In the genomic region with DNA sequence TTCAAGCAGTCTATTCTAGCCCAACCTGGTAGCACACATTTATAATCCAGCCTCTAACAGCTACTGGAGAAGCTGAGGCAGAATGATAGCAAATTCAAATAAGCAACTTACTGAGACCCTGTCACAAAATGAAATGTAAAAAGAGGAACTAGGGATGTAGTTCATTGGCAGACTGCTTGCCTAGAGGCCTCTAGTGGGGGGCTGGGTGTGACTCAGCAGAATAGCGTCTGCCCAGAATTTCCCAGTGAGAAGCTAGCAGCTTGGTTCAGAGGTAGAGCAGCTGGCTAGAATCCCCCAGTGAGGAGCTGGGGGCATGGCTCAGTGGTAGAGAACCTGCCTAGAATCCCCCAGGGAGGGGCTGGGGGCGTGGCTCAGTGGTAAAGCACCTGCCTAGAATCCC, we compare ENCODE assay signal across 13 mouse cellular contexts.
DNase-seq lines count a peak whose midpoint lies in the region; ATAC-seq and TF ChIP-seq lines count a peak whose summit lies in the region.
"Had no signal": no experiment of that assay in that cellular context is flagged by ENCODE, and none has a peak within 500 bp of the region (broad histone marks: within the 10 kb centered on the region; RNA-seq: fewer than 3 reads in every experiment).

No protein-coding gene starts in this region.

- WGBS in midbrain, embryonic 11.5 days, result 86% methylated on average over 2 of the region's 2 CpGs
- 84% methylated on average over 2 of the region's 2 CpGs for WGBS in midbrain, postnatal 0 days
- 47% methylated on average over 2 of the region's 2 CpGs for WGBS in liver, postnatal 0 days (ENCODE audit: insufficient replicate concordance)

- H3K27ac ChIP-seq in midbrain, embryonic 11.5 days (ENCODE audit: low read depth, low read length), result no peak overlapping the region
- H3K27ac ChIP-seq in midbrain, postnatal 0 days (ENCODE audit: low read depth, low read length), result no peak overlapping the region
- H3K27ac ChIP-seq in liver, postnatal 0 days (ENCODE audit: low read depth), result no peak overlapping the region
- H3K27ac ChIP-seq: embryonic facial prominence, embryonic 12.5 days; hindbrain, postnatal 0 days; neural tube, embryonic 13.5 days had no signal

- no peaks in the 10 kb centered on the region for H3K36me3 ChIP-seq in midbrain, embryonic 11.5 days (ENCODE audit: control insufficient read depth, insufficient read depth, low read length)
- H3K36me3 ChIP-seq in midbrain, postnatal 0 days (ENCODE audit: insufficient read depth, low read length), result no peaks in the 10 kb centered on the region
- H3K36me3 ChIP-seq in liver, postnatal 0 days (replicated peaks; ENCODE audit: insufficient read depth, low read length), result no peaks in the 10 kb centered on the region
- H3K36me3 ChIP-seq: embryonic facial prominence, embryonic 12.5 days; neural tube, embryonic 13.5 days had no signal

- TF ChIP-seq EP300 in liver, postnatal 0 days (IDR thresholded peaks at IDR 0.05; ENCODE audit: low read depth), result no peak

- H3K9me3 ChIP-seq in midbrain, embryonic 11.5 days (ENCODE audit: control insufficient read depth, low read length), result no peaks in the 10 kb centered on the region
- H3K9me3 ChIP-seq in midbrain, postnatal 0 days (ENCODE audit: low read length), result no peaks in the 10 kb centered on the region
- no peaks in the 10 kb centered on the region for H3K9me3 ChIP-seq in liver, postnatal 0 days (ENCODE audit: low read length)
- H3K9me3 ChIP-seq: embryonic facial prominence, embryonic 12.5 days; neural tube, embryonic 13.5 days had no signal

- H3K4me2 ChIP-seq in midbrain, embryonic 11.5 days, result no peak overlapping the region
- no peak overlapping the region for H3K4me2 ChIP-seq in midbrain, postnatal 0 days (ENCODE audit: low read depth, low read length, poor library complexity, severe bottlenecking)
- no peak overlapping the region for H3K4me2 ChIP-seq in liver, postnatal 0 days (ENCODE audit: low read depth, low read length)
- H3K4me2 ChIP-seq: embryonic facial prominence, embryonic 12.5 days; neural tube, embryonic 13.5 days had no signal

- H3K4me1 ChIP-seq in midbrain, embryonic 11.5 days (ENCODE audit: control insufficient read depth, insufficient read depth, low read length), result no peaks in the 10 kb centered on the region
- no peaks in the 10 kb centered on the region for H3K4me1 ChIP-seq in midbrain, postnatal 0 days (ENCODE audit: insufficient read depth, low read length)
- H3K4me1 ChIP-seq in liver, postnatal 0 days (ENCODE audit: insufficient read depth), result no peaks in the 10 kb centered on the region
- H3K4me1 ChIP-seq: embryonic facial prominence, embryonic 12.5 days; neural tube, embryonic 13.5 days had no signal

- no peak overlapping the region for H3K4me3 ChIP-seq in midbrain, embryonic 11.5 days (ENCODE audit: low read depth, low read length)
- H3K4me3 ChIP-seq in midbrain, postnatal 0 days (ENCODE audit: low read depth, low read length), result no peak overlapping the region
- no peak overlapping the region for H3K4me3 ChIP-seq in liver, postnatal 0 days (ENCODE audit: low read depth, low read length)
- H3K4me3 ChIP-seq: embryonic facial prominence, embryonic 12.5 days; neural tube, embryonic 13.5 days had no signal

- H3K27me3 ChIP-seq in midbrain, embryonic 11.5 days (ENCODE audit: control insufficient read depth, insufficient read depth, low read length), result no peaks in the 10 kb centered on the region
- no peaks in the 10 kb centered on the region for H3K27me3 ChIP-seq in midbrain, postnatal 0 days (ENCODE audit: insufficient read depth, low read length)
- no peaks in the 10 kb centered on the region for H3K27me3 ChIP-seq in liver, postnatal 0 days (ENCODE audit: insufficient read depth, low read length)
- H3K27me3 ChIP-seq: embryonic facial prominence, embryonic 12.5 days; neural tube, embryonic 13.5 days had no signal

- H3K9ac ChIP-seq in midbrain, embryonic 11.5 days (ENCODE audit: low read length), result no peak overlapping the region
- H3K9ac ChIP-seq in midbrain, postnatal 0 days (replicated peaks; ENCODE audit: low read length, poor library complexity, severe bottlenecking), result no peak overlapping the region
- no peak overlapping the region for H3K9ac ChIP-seq in liver, postnatal 0 days (replicated peaks)
- H3K9ac ChIP-seq: embryonic facial prominence, embryonic 12.5 days; neural tube, embryonic 13.5 days had no signal

- DNase-seq in midbrain, embryonic 11.5 days (ENCODE audit: low spot score, missing footprints), result peak; percentile 44
- no peak for DNase-seq in midbrain, postnatal 0 days (ENCODE audit: low spot score)
- DNase-seq in MEL-GATA-1-ER (ENCODE audit: extremely low read depth, low read depth), result peak; percentile 27
- DNase-seq in c-Kit-positive CD71-negative TER-119-negative erythroid progenitor cells, embryonic 14.5 days (ENCODE audit: low read depth), result peak; percentile 54
- peak; percentile 12 for DNase-seq in liver, postnatal 0 days
- DNase-seq in heart, adult 18-20 months, result no peak
- DNase-seq in thymus, postnatal 10 days (ENCODE audit: low spot score in 2 of 2), result no peak
- DNase-seq: cerebellum, postnatal 10 days; gastrocnemius, postnatal 25 days; thymus, postnatal 25 days had no signal

- no peak for ATAC-seq in midbrain, embryonic 11.5 days (ENCODE audit: low FRiP score)
- ATAC-seq in midbrain, postnatal 0 days (ENCODE audit: low FRiP score), result no peak
- no peak for ATAC-seq in liver, postnatal 0 days
- ATAC-seq: hindbrain, postnatal 0 days had no signal

- no peak for TF ChIP-seq CTCF in midbrain, postnatal 0 days (IDR thresholded peaks at IDR 0.05)
- TF ChIP-seq CTCF in liver, postnatal 0 days (IDR thresholded peaks at IDR 0.05; ENCODE audit: low read depth), result no peak

Comparison
In these comparisons a context has a peak if more than half of its experiments do, and no peak if none do; other contexts are left out.
1. DNase-seq: peak in midbrain, embryonic 11.5 days (single experiment), MEL-GATA-1-ER (single experiment), c-Kit-positive CD71-negative TER-119-negative erythroid progenitor cells, embryonic 14.5 days (single experiment) and liver, postnatal 0 days (single experiment); none in midbrain, postnatal 0 days (single experiment), heart, adult 18-20 months (0 of 2) and thymus, postnatal 10 days (0 of 2).